Mouse (Mus musculus) stomach, embryonic 15.5 days (tissue): ENCODE measurements around the gene Vsig10. TPM values are rescaled to one million over a fixed set of nuclear protein-coding genes. Genes with fewer than 3 reads are reported as not detected.

ENCODE experiments used
- ATAC-seq: fragments of 200-750 bp; cut with Nextera tagmentation; 2 replicates; pipeline ENCODE4 v1.8.0; 2017; ENCODE audit warnings: low read depth, moderate number of reproducible peaks, moderate TSS enrichment; ENCODE audit not compliant: insufficient read depth, low FRiP score
- H3K27ac ChIP-seq: fragments of 300-500 bp; sonication (generic); 2 replicates; pipeline ENCODE4 v1.5.1; 2015; ENCODE audit warnings: mild to moderate bottlenecking, inconsistent platforms
- H3K27me3 ChIP-seq: fragments of 300-500 bp; sonication (generic); replicated peaks from 2 replicates; pipeline ENCODE4 v1.6.1; 2015; ENCODE audit warnings: inconsistent platforms
- H3K36me3 ChIP-seq: fragments of 300-500 bp; sonication (generic); 2 replicates; pipeline ENCODE4 v1.6.1; 2015; ENCODE audit warnings: inconsistent platforms
- H3K4me1 ChIP-seq: fragments of 300-500 bp; sonication (generic); 2 replicates; pipeline ENCODE4 v1.6.1; 2015; ENCODE audit warnings: inconsistent platforms
- H3K4me2 ChIP-seq: fragments of 300-500 bp; sonication (generic); 2 replicates; pipeline ENCODE4 v1.6.1; 2015; ENCODE audit warnings: mild to moderate bottlenecking, inconsistent platforms
- H3K4me3 ChIP-seq: fragments of 300-500 bp; sonication (generic); replicated peaks from 2 replicates; pipeline ENCODE4 v1.5.1; 2015; ENCODE audit warnings: inconsistent platforms
- H3K9ac ChIP-seq: fragments of 300-500 bp; sonication (generic); 2 replicates; pipeline ENCODE4 v1.6.1; 2015; ENCODE audit warnings: inconsistent platforms
- H3K9me3 ChIP-seq: fragments of 300-500 bp; sonication (generic); 2 replicates; pipeline ENCODE4 v1.6.1; 2016; ENCODE audit warnings: inconsistent platforms
- WGBS: fragments of 180-500 bp; shearing (Covaris S2); methylation state at CpG from one replicate; pipeline ENCODE4 v1.1.7; 2015; 5-methylcytosine and 5-hydroxymethylcytosine counted together
- polyA plus RNA-seq: library from polyadenylated mRNA; unstranded; fragments of >200 nt; fragmentation: Nextera tagmentation; extraction: Ambion mirVana; gene quantifications from 2 replicates; pipeline ENCODE4 v1.2.1, GENCODE M21; 2015

Gene Vsig10
- polyA plus RNA-seq, 1 experiment from 2014 or later, result 20.1 TPM

GRCm38 (mm10) chr5:117304947-117305346 is 13.9 kb upstream of the Vsig10 start:
- Histone ChIP-seq H3K36me3 (no peaks in the 10 kb centered on the region), H3K27ac (no peak overlapping the region), H3K27me3 (no peaks in the 10 kb centered on the region), H3K9me3 (no peaks in the 10 kb centered on the region), H3K9ac (no peak overlapping the region), H3K4me3 (no peak overlapping the region), H3K4me2 (no peak overlapping the region), H3K4me1 (no peaks in the 10 kb centered on the region)
- ATAC-seq, result no peak
- WGBS, result 53% methylated on average over 7 of the region's 7 CpGs

DNA sequence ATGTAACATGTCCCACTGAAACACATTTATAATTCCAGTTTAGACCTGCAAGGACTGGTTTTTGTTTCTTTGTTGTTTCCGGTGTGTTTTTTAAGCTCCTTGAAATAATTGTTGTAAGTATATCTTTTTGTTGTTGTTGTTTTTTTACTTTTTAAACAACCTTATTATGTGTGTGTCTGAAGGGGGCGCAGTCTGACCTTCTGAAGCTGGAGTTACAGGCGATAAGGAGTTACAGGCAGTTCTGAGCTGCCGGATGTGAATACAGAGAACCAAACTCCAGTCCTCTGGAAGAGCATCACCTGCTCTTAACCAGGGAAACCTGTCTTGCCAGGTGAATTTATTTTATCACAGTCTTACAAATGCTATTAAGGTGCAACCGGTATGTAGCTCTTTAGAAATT is 13.1 kb upstream of the Vsig10 start:
- Histone ChIP-seq H3K4me2 (no peak overlapping the region), H3K4me3 (no peak overlapping the region), H3K27me3 (no peaks in the 10 kb centered on the region), H3K9ac (no peak overlapping the region), H3K27ac (no peak overlapping the region), H3K9me3 (no peaks in the 10 kb centered on the region), H3K36me3 (no peaks in the 10 kb centered on the region), H3K4me1 (no peaks in the 10 kb centered on the region)
- 86% methylated on average over 5 of the region's 5 CpGs for WGBS
- no peak for ATAC-seq

DNA sequence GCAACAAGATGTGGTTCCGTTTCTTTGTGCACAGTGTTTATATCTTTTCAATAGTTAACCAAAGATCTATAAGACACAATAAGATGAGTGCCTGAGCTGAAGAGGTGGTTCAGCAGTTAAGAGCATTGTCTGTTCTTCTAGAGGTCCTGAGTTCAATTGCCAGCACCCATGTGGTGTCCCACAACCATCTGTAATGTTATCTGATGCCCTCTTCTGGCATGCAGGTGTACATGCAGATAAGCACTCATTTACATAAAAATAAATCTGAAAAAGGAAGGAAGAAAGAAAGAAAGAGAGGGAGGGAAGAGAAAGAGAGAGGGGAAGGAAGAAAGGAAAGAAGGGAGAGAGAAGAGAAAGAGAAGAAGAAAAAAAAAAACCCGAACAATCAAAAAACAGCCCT is 12.1 kb upstream of the Vsig10 start:
- H3K4me2 ChIP-seq, result no peak overlapping the region
- no peak overlapping the region for H3K27ac ChIP-seq
- H3K4me3 ChIP-seq, result no peak overlapping the region
- no peaks in the 10 kb centered on the region for H3K36me3 ChIP-seq
- no peaks in the 10 kb centered on the region for H3K9me3 ChIP-seq
- ATAC-seq, result no peak
- H3K27me3 ChIP-seq, result no peaks in the 10 kb centered on the region
- no peak overlapping the region for H3K9ac ChIP-seq
- H3K4me1 ChIP-seq, result no peaks in the 10 kb centered on the region
- 96% methylated on average over 2 of the region's 2 CpGs for WGBS

DNA sequence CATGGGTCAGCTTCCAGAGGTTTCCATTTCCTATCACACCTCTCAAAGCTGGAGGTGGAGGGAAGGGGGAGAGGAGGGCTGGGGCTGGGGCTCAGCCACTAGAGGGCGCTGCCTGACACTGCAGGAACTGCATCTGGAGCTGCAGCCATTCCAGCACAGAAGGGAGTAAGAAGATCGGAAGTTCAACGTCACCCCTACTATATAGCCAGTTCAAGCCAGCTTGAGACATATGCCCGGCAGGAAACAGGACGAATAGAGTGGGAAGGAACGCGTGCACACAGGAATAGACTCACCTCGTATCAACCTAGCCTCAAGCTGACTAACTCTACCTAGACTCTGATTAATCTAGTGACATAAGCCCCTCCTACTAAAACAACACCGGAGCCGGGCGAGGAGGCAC is 11.2 kb upstream of the Vsig10 start:
- Histone ChIP-seq H3K4me3 (no peak overlapping the region), H3K27me3 (no peaks in the 10 kb centered on the region), H3K9ac (no peak overlapping the region), H3K4me1 (no peaks in the 10 kb centered on the region), H3K27ac (no peak overlapping the region), H3K9me3 (no peaks in the 10 kb centered on the region), H3K4me2 (peak overlapping the region; percentile 23; the same call in 1 of the 2 replicates), H3K36me3 (no peaks in the 10 kb centered on the region)
- WGBS, result 28% methylated on average over 11 of the region's 11 CpGs
- peak; percentile 19; the same call in 1 of the 2 replicates for ATAC-seq

DNA sequence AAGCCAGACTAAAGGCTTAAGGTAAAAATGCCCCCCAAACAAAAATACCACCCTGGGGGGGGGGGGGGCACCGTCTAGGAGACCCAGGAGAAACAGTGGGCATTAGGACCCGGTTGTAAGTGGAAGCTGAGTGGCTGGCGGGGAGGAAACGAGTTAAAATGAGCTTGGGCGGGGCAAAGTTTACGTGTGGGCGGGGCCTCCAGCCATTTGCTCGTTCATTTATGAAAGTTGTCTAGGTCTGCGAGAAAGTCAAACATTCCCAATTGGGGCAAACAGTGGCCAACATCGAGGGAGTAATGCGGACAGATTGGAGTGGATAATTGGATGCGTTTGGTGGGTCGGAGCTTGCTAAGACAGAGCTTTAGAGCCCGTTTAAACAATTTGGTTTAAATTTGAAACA is 5.5 kb upstream of the Vsig10 start:
- no peak overlapping the region for H3K9ac ChIP-seq
- peak overlapping the region; percentile 46 for H3K4me2 ChIP-seq
- H3K9me3 ChIP-seq, result no peaks in the 10 kb centered on the region
- H3K4me3 ChIP-seq, result peak overlapping the region; percentile 31
- H3K4me1 ChIP-seq, result peaks cover 27% of the 10 kb centered on the region; the same call in 1 of the 2 replicates
- H3K27me3 ChIP-seq, result no peaks in the 10 kb centered on the region
- ATAC-seq, result no peak
- H3K27ac ChIP-seq, result peak overlapping the region; percentile 91
- no peaks in the 10 kb centered on the region for H3K36me3 ChIP-seq
- WGBS, result 12% methylated on average over 14 of the region's 14 CpGs

GRCm38 (mm10) chr5:117313909-117314308 is 5.0 kb upstream of the Vsig10 start:
- H3K27ac ChIP-seq, result peak overlapping the region; percentile 91
- H3K27me3 ChIP-seq, result no peaks in the 10 kb centered on the region
- WGBS, result 20% methylated on average over 10 of the region's 10 CpGs
- H3K4me1 ChIP-seq, result peaks cover 27% of the 10 kb centered on the region; the same call in 1 of the 2 replicates
- peak overlapping the region; percentile 31 for H3K4me3 ChIP-seq
- peak overlapping the region; percentile 46 for H3K4me2 ChIP-seq
- no peaks in the 10 kb centered on the region for H3K9me3 ChIP-seq
- no peak overlapping the region for H3K9ac ChIP-seq
- no peaks in the 10 kb centered on the region for H3K36me3 ChIP-seq
- ATAC-seq, result no peak

GRCm38 (mm10) chr5:117314587-117315428 is 4.1 kb upstream of the Vsig10 start:
- Histone ChIP-seq H3K4me1 (peaks cover 27% of the 10 kb centered on the region; the same call in 1 of the 2 replicates), H3K36me3 (no peaks in the 10 kb centered on the region), H3K4me2 (peak overlapping the region; percentile 46), H3K27ac (peak overlapping the region; percentile 91), H3K27me3 (no peaks in the 10 kb centered on the region), H3K9ac (no peak overlapping the region), H3K4me3 (no peak overlapping the region), H3K9me3 (no peaks in the 10 kb centered on the region)
- 17% methylated on average over 9 of the region's 9 CpGs for WGBS
- peak; percentile 69 for ATAC-seq

DNA sequence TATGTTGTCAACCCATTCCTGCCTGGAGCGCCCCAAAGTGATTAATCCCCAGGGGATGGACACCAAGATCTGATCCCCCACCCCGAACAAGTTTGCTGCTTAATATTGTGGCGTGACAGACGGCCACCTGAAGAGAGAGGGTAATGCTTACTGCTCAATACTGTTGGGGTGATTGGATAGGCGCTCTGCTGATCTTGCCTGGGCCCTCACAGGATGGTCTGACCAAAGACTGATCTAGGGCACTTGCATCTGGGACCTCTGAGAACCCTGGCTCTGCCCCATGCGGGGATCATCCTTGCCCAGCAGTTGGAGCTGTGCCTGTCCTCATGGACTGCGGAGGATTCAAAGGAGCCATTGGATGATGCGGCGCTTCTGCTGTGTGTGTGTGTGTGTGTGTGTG is 4.9 kb downstream of the Vsig10 start:
- no peak overlapping the region for H3K9ac ChIP-seq
- H3K4me1 ChIP-seq, result no peaks in the 10 kb centered on the region
- H3K36me3 ChIP-seq, result no peaks in the 10 kb centered on the region
- 79% methylated on average over 9 of the region's 9 CpGs for WGBS
- no peaks in the 10 kb centered on the region for H3K9me3 ChIP-seq
- H3K27me3 ChIP-seq, result no peaks in the 10 kb centered on the region
- H3K4me2 ChIP-seq, result no peak overlapping the region
- H3K27ac ChIP-seq, result no peak overlapping the region
- ATAC-seq, result no peak
- no peak overlapping the region for H3K4me3 ChIP-seq

GRCm38 (mm10) chr5:117326408-117326807 is 7.5 kb downstream of the Vsig10 start:
- no peak overlapping the region for H3K4me2 ChIP-seq
- no peaks in the 10 kb centered on the region for H3K27me3 ChIP-seq
- H3K36me3 ChIP-seq, result no peaks in the 10 kb centered on the region
- H3K9ac ChIP-seq, result no peak overlapping the region
- ATAC-seq, result no peak
- no peaks in the 10 kb centered on the region for H3K4me1 ChIP-seq
- H3K27ac ChIP-seq, result no peak overlapping the region
- H3K4me3 ChIP-seq, result no peak overlapping the region
- 62% methylated on average over 6 of the region's 6 CpGs for WGBS
- no peaks in the 10 kb centered on the region for H3K9me3 ChIP-seq

DNA sequence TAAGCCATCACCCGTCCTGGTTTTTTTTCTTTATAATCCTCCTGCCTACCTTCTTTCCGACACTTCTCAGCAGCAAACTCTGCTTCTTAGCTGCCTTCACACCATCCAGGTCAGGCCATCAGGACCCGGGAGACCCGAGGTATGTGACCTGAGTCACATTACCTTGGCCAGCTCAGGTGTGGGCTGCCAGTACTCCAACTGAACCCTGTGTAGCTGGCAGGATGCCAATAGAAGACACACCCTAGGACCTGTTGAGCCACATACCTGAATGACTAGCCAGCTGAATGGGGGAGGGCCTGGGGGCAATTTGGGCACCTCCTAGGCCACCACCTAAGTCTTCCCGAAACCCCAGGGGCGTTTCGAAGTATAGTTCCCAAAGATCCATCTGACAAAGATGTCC is 11.6 kb downstream of the Vsig10 start:
- Histone ChIP-seq H3K27me3 (no peaks in the 10 kb centered on the region), H3K4me1 (no peaks in the 10 kb centered on the region), H3K27ac (no peak overlapping the region), H3K4me2 (no peak overlapping the region), H3K9me3 (no peaks in the 10 kb centered on the region), H3K9ac (no peak overlapping the region), H3K4me3 (no peak overlapping the region), H3K36me3 (peaks cover 8% of the 10 kb centered on the region)
- peak; percentile 81 for ATAC-seq
- WGBS, result 55% methylated on average over 7 of the region's 7 CpGs

DNA sequence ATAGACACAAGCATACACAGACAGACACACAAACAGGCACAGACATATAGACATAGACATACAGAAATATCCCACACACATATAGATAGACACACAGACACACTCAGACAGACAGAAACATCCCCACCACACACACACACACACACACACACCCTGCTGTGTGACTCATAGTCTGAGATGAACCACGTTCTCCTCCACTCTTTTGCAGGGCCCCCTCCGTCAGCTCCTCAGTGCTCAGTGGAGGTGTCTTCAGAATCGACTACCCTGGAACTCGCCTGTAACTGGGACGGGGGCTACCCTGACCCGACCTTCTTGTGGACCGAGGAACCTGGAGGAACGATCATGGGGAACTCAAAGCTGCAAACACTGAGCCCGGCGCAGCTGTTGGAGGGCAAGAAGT is 19.1 kb downstream of the Vsig10 start:
- no peak overlapping the region for H3K27ac ChIP-seq
- no peaks in the 10 kb centered on the region for H3K27me3 ChIP-seq
- H3K4me1 ChIP-seq, result no peaks in the 10 kb centered on the region
- WGBS, result 80% methylated on average over 10 of the region's 10 CpGs
- no peak overlapping the region for H3K4me2 ChIP-seq
- H3K4me3 ChIP-seq, result no peak overlapping the region
- no peak for ATAC-seq
- H3K9ac ChIP-seq, result no peak overlapping the region
- H3K9me3 ChIP-seq, result no peaks in the 10 kb centered on the region
- peaks cover 20% of the 10 kb centered on the region for H3K36me3 ChIP-seq

GRCm38 (mm10) chr5:117338503-117338902 is 19.6 kb downstream of the Vsig10 start:
- Histone ChIP-seq H3K36me3 (peaks cover 20% of the 10 kb centered on the region), H3K4me2 (no peak overlapping the region)
- WGBS, result 80% methylated on average over 8 of the region's 8 CpGs

More at GRCm38 (mm10) chr5:117338503-117338902, 19.6 kb downstream of the Vsig10 start:
- Histone ChIP-seq H3K27ac (no peak overlapping the region), H3K9ac (no peak overlapping the region), H3K4me3 (no peak overlapping the region), H3K27me3 (no peaks in the 10 kb centered on the region), H3K9me3 (no peaks in the 10 kb centered on the region), H3K4me1 (no peaks in the 10 kb centered on the region)
- ATAC-seq, result no peak
